Mouse (Mus musculus): Measurements from ENCODE around the gene Tmem110.

DNA sequence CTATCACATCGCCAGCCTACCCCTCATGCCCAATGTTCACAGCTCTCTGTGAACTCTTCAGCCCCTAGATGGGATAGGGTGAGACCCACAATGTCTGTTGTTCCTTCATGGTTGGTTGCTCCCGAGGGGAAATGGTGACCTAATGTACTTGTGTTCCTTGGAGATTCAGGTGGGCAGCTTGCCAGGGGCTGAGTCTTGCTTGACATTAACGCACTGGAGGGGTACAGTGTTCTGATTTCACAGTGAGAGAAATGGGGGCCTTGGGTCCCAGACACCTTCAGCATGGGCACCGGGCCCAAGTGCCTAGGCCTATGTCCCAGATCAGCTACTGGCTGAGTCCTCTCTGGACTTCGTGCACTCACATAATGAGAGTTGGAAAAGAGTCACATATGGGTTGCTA lies 88.0 kb downstream of the Tmem110 start:
- TF ChIP-seq CTCF (IDR thresholded peaks at IDR 0.05; ENCODE audit: low read depth) (no peak), EP300 (IDR thresholded peaks at IDR 0.05; ENCODE audit: low read depth) (no peak)

All from liver, postnatal 0 days (tissue).